Mouse (Mus musculus) kidney, adult 2 months (tissue): ENCODE results near the gene Camkk2. TPM values are rescaled to one million over a fixed set of nuclear protein-coding genes. Genes with fewer than 3 reads are reported as not detected.
A peak's percentile ranks its signal among the peaks of the same experiment; 100 is the strongest.

Experiments
- DNase-seq: peaks from one replicate; pipeline ENCODE4 v3.0.0; 2021
- H3K27ac ChIP-seq: fragments of 200-500 bp; 2 replicates; pipeline ENCODE4 v1.5.1; 2012; ENCODE audit warnings: low read depth, low read length, control low read depth, inconsistent platforms; ENCODE audit not compliant: insufficient read depth
- H3K27me3 ChIP-seq: fragments of 200-500 bp; replicated peaks from 2 replicates; pipeline ENCODE4 v1.6.1; 2012; ENCODE audit warnings: mild to moderate bottlenecking, moderate library complexity, low read length, inconsistent platforms; ENCODE audit not compliant: control insufficient read depth, insufficient read depth
- H3K36me3 ChIP-seq: fragments of 200-500 bp; 2 replicates; pipeline ENCODE4 v1.6.1; 2012; ENCODE audit warnings: mild to moderate bottlenecking, moderate library complexity, low read length, inconsistent platforms; ENCODE audit not compliant: control insufficient read depth, insufficient read depth
- H3K4me1 ChIP-seq: fragments of 200-500 bp; 2 replicates; pipeline ENCODE4 v1.6.1; 2011; ENCODE audit warnings: low read length; ENCODE audit not compliant: control insufficient read depth, insufficient read depth
- H3K4me3 ChIP-seq: fragments of 200-500 bp; 2 replicates; pipeline ENCODE4 v1.5.1; 2011; ENCODE audit warnings: mild to moderate bottlenecking, low read depth, low read length, control low read depth; ENCODE audit not compliant: insufficient read depth
- CTCF ChIP-seq: fragments of 200-500 bp; conservative IDR thresholded peaks from 2 replicates; pipeline ENCODE4 v1.5.1; 2011; ENCODE audit warnings: low read depth, mild to moderate bottlenecking, control low read depth, low read length, moderate library complexity, mixed read lengths; ENCODE audit not compliant: insufficient read depth, insufficient read length
- POLR2A ChIP-seq: fragments of 200-500 bp; IDR thresholded peaks from one replicate; pipeline ENCODE4 v1.6.1; 2011; ENCODE audit warnings: low read depth, low read length, control low read depth
- WGBS: fragments of 180-500 bp; shearing (Covaris S2); methylation state at CpG from one replicate; pipeline ENCODE4 v1.1.7; 2018; 5-methylcytosine and 5-hydroxymethylcytosine counted together
- polyA plus RNA-seq: library from polyadenylated mRNA; depleted of rRNA; stranded (reverse); fragments of >200 nt; gene quantifications from 2 replicates; pipeline ENCODE4 v1.2.3, GENCODE M21; 2012

Gene Camkk2
- polyA plus RNA-seq, 1 experiment, result 17.7 TPM

GRCm38 (mm10) chr5:122812699-122813098 is 33.5 kb upstream of the Camkk2 start:
- WGBS, result 77% methylated on average over 3 of the region's 3 CpGs
- Histone ChIP-seq H3K4me1 (no peaks in the 10 kb centered on the region), H3K36me3 (peaks cover 2% of the 10 kb centered on the region), H3K27me3 (no peaks in the 10 kb centered on the region), H3K4me3 (no peak overlapping the region), H3K27ac (no peak overlapping the region)
- no peak for DNase-seq
- TF ChIP-seq POLR2A, result no peak
- no peak for TF ChIP-seq CTCF

DNA sequence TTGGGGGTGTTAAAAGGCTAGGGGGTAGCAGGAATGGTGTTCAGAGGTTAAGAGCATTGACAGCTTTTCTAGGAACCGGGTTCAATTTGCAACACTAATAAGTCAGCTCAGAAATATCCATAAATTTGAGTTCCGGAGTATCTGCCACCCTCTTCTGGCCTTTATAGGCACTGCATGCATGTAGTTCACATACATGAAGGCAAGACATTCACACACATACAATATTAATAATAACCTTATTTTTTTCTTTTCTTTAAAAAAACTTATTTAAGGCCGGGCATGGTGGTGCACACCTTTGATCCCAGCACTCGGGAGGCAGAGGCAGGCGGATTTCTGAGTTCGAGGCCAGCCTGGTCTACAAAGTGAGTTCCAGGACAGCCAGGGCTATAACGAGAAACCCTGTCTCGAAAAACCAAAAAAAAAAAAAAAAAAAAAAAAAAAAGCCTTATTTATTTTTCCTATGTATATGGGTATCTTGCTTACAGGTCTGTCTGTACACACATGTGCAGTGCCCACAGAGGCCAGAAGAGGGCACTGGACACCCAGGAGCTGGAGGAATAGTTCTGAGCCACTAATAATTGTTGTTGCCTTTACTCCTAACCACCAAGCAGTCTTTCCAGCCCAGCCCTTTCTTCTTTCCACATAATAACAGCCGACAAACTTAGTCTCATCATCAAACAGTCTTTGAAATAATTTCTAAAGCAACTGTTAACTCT is 32.3 kb upstream of the Camkk2 start:
- no peak overlapping the region for H3K27ac ChIP-seq
- H3K4me1 ChIP-seq, result no peaks in the 10 kb centered on the region
- TF ChIP-seq CTCF (peak; percentile 89), POLR2A (no peak)
- no peaks in the 10 kb centered on the region; the same call in none of the 2 replicates for H3K36me3 ChIP-seq
- no peak overlapping the region for H3K4me3 ChIP-seq
- peak; percentile 75 for DNase-seq
- WGBS, result 78% methylated on average over 9 of the region's 9 CpGs
- H3K27me3 ChIP-seq, result no peaks in the 10 kb centered on the region

DNA sequence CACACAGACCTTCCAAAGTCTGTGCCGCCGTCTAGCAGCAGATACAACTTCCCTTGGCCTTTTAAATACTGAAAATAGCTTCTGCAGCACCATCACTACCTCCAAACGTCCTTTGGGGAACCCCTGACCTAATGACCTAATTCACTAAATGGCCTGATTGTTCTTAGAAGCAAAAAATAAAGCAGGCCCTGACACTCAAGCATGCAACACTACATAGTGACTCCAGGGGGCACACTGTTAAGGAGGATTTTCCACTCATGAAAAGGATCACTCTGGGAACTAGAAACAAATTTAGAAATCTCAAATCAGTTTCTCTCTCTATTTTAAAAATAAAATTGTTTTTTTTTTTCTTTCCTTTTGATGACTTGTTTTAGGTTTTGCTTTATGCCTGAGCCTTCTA is 26.3 kb upstream of the Camkk2 start:
- 56% methylated on average over 3 of the region's 3 CpGs for WGBS
- Histone ChIP-seq H3K4me1 (peaks cover 7% of the 10 kb centered on the region; the same call in 1 of the 2 replicates), H3K27me3 (no peaks in the 10 kb centered on the region), H3K36me3 (peaks cover 4% of the 10 kb centered on the region), H3K27ac (no peak overlapping the region), H3K4me3 (no peak overlapping the region)
- no peak for TF ChIP-seq POLR2A
- no peak for TF ChIP-seq CTCF
- no peak for DNase-seq

DNA sequence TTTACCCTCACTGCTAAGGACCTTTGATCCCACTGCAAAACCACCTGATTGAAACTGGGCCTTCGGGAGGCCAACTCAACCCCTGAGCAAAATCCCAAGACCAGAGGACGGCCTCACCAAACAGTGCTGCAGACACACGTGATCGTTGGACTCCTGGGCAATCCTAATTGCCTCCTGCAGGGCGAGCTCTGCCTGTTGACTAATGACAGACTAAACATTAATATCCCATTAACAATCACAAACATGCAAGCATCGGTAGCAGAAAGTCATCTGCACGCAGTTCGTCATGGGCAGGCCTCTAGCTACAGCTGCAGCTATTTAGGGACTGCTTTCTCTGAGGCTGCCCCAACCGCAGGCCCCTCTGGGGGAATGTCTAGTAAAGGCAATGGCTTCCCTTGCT is 23.5 kb upstream of the Camkk2 start:
- Histone ChIP-seq H3K4me3 (no peak overlapping the region), H3K4me1 (peaks cover 15% of the 10 kb centered on the region; the same call in 1 of the 2 replicates), H3K27ac (peak overlapping the region; percentile 92), H3K27me3 (no peaks in the 10 kb centered on the region), H3K36me3 (peaks cover 4% of the 10 kb centered on the region)
- WGBS, result 49% methylated on average over 9 of the region's 9 CpGs
- DNase-seq, result peak; percentile 90
- TF ChIP-seq CTCF (0 out of 2 replicates have a peak, but pooled peaks have one; percentile 11), POLR2A (no peak)

GRCm38 (mm10) chr5:122801684-122802083 is 22.5 kb upstream of the Camkk2 start:
- H3K4me3 ChIP-seq, result no peak overlapping the region
- TF ChIP-seq CTCF, result no peak
- no peak for TF ChIP-seq POLR2A
- H3K27ac ChIP-seq, result peak overlapping the region; percentile 92; the same call in 1 of the 2 replicates
- no peak for DNase-seq
- H3K27me3 ChIP-seq, result no peaks in the 10 kb centered on the region
- WGBS, result 80% methylated on average over 8 of the region's 8 CpGs
- H3K4me1 ChIP-seq, result peaks cover 15% of the 10 kb centered on the region; the same call in 1 of the 2 replicates
- peaks cover 4% of the 10 kb centered on the region for H3K36me3 ChIP-seq

GRCm38 (mm10) chr5:122800345-122801010 is 21.3 kb upstream of the Camkk2 start:
- Histone ChIP-seq H3K36me3 (peaks cover 2% of the 10 kb centered on the region; the same call in 1 of the 2 replicates), H3K27ac (peak overlapping the region; percentile 52; the same call in 1 of the 2 replicates), H3K4me1 (peaks cover 15% of the 10 kb centered on the region; the same call in 1 of the 2 replicates), H3K27me3 (no peaks in the 10 kb centered on the region), H3K4me3 (no peak overlapping the region)
- WGBS, result 58% methylated on average over 13 of the region's 13 CpGs
- TF ChIP-seq POLR2A, result no peak
- TF ChIP-seq CTCF, result no peak
- DNase-seq, result peak; percentile 85
